Mouse (Mus musculus): ENCODE data around the gene Ndufc2. TPM values are rescaled to one million over a fixed set of nuclear protein-coding genes. Genes with fewer than 3 reads are reported as not detected.

The Ndufc2 gene
- polyA plus RNA-seq, 1 experiment from 2014 or later = 339 TPM

DNA sequence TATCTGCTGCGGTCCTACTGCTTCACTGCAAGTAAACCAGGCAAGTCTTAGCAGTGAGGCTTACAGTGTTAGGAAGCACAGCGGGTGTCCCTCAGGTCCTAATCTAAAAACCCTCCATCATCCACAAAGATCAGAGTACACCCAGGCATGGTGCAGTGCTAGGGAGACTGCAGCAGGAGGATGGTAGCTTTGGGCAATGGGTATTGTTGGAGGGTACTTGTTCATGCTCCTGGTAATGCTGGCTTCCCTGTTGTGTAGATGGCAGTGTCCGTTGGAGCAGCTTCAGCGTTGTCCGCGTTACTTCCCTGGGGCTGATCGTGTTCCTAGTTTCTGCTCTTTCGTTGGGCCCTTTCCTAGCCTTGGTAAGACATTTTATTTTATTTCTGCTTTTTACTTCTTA lies 17.1 kb upstream of the Ndufc2 start:
- no peak for ATAC-seq (replicated peaks; ENCODE audit: low FRiP score)
- WGBS = 97% methylated on average over 8 of the region's 8 CpGs
- Histone ChIP-seq H3K9me3 (ENCODE audit: control insufficient read depth, low read length) (no peaks in the 10 kb centered on the region), H3K36me3 (ENCODE audit: control insufficient read depth, insufficient read depth, low read length) (peaks cover 13% of the 10 kb centered on the region; the same call in 1 of the 2 replicates), H3K27me3 (ENCODE audit: control insufficient read depth, insufficient read depth, low read length) (no peaks in the 10 kb centered on the region), H3K4me1 (replicated peaks; ENCODE audit: control insufficient read depth, insufficient read depth, low read length) (no peaks in the 10 kb centered on the region), H3K4me3 (ENCODE audit: low read depth, low read length) (no peak overlapping the region), H3K4me2 (ENCODE audit: low read depth, low read length, severe bottlenecking) (no peak overlapping the region), H3K9ac (ENCODE audit: low read length) (no peak overlapping the region), H3K27ac (ENCODE audit: low read depth, low read length) (no peak overlapping the region)
- no peak for DNase-seq (ENCODE audit: low spot score)

DNA sequence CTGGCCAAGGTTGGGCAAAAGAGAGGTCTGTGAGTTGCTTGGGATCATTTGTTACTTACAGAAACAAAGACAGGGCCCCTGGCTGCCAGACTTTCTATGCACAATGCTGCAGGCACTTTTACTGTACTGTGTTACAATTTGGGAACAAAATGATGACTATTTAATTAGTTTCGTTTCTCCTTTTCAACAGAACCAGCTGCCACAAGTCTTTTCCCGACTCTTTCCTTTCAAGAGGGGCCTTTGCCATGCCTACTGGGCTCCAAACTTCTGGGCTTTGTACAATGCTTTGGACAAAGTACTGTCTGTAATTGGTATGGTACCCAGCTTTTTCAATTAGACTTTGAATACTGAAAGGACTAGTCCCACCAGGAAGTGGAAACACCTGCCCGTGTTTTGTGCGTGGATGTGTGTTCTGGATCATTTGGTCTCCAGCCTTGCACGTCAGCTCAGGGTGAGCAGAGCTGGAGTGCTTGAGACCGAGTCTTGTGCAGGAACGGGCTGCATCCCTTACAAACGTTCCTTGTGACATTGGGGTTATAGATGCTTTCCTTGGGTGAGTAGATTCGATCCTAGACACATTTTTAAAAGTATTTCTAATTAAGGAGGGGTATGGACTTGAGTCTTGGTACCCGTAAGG lies 16.2 kb upstream of the Ndufc2 start:
- Histone ChIP-seq H3K9ac (ENCODE audit: low read length) (no peak overlapping the region), H3K4me3 (ENCODE audit: low read depth, low read length) (no peak overlapping the region), H3K27ac (ENCODE audit: low read depth, low read length) (no peak overlapping the region), H3K9me3 (ENCODE audit: control insufficient read depth, low read length) (no peaks in the 10 kb centered on the region), H3K4me1 (replicated peaks; ENCODE audit: control insufficient read depth, insufficient read depth, low read length) (no peaks in the 10 kb centered on the region), H3K27me3 (ENCODE audit: control insufficient read depth, insufficient read depth, low read length) (no peaks in the 10 kb centered on the region), H3K4me2 (ENCODE audit: low read depth, low read length, severe bottlenecking) (no peak overlapping the region), H3K36me3 (ENCODE audit: control insufficient read depth, insufficient read depth, low read length) (peaks cover 15% of the 10 kb centered on the region; the same call in 1 of the 2 replicates)
- ATAC-seq (replicated peaks; ENCODE audit: low FRiP score) (no peak), DNase-seq (ENCODE audit: low spot score) (no peak)
- 91% methylated on average over 10 of the region's 10 CpGs for WGBS

DNA sequence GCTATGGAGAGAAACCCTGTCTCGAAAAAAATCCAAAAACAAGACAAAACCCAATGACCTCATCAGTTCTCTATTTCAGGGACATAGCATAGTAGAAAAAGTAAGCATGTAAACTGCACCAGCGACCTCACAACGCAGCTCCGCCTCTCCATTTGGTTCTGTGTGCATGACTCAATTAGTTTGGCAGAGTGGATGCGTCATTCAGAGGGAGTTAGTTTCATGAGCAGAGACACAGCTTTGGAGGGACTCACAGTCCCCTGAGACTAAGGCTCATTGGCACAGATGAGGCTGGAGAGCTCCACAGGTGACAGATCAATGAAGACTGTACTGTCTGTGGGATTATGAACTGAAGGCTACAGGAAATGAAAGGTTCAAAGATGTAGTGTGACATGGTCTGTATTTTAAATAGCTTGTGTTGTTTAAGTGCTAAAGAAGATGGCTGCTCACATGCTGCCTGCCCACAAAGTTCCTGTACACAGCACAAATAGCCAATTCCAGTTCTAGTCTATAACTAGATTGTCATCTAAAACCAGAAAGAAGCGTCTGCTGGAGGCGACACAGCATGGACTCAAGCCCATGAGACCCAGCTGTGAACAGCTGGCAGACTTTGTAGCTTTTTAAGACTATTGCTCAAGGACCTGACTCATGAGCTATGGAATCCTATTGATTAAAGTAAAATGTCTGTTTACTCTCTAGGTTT lies 13.5 kb upstream of the Ndufc2 start:
- Histone ChIP-seq H3K36me3 (ENCODE audit: control insufficient read depth, insufficient read depth, low read length) (peaks cover 13% of the 10 kb centered on the region; the same call in 1 of the 2 replicates), H3K4me1 (replicated peaks; ENCODE audit: control insufficient read depth, insufficient read depth, low read length) (no peaks in the 10 kb centered on the region)

DNA sequence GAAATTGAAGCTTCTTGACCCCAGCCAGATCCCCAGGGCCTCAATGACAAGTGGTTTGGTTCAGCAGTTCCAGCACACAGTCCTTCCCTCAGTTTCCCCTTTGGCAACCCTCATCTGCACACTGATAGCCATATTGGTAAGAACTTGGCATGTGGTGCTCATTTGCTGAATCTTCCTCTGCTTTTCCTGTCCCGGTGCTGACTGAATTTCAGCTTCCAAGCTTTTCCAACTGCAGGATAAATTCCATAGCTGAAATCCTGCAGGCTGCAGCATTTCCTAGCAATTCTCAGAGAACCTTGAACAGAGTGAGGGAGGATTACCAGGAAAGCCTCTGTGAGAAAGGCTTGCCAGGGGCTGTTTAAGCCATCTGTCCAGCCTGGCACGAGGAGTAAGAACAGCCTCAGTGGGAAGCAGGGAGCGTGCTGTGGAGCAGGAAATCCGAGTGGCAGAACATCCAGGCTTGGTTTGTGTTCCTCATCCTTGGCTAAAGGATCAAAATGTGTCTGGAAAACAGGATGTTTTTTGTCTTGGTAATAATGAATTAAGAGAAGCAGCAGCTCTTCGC lies 12.9 kb upstream of the Ndufc2 start:
- Histone ChIP-seq H3K9me3 (ENCODE audit: control insufficient read depth, low read length) (no peaks in the 10 kb centered on the region), H3K4me3 (ENCODE audit: low read depth, low read length) (no peak overlapping the region), H3K36me3 (ENCODE audit: control insufficient read depth, insufficient read depth, low read length) (peaks cover 11% of the 10 kb centered on the region; the same call in 1 of the 2 replicates), H3K27me3 (ENCODE audit: control insufficient read depth, insufficient read depth, low read length) (no peaks in the 10 kb centered on the region), H3K9ac (ENCODE audit: low read length) (no peak overlapping the region), H3K4me2 (ENCODE audit: low read depth, low read length, severe bottlenecking) (no peak overlapping the region), H3K27ac (ENCODE audit: low read depth, low read length) (no peak overlapping the region), H3K4me1 (replicated peaks; ENCODE audit: control insufficient read depth, insufficient read depth, low read length) (no peaks in the 10 kb centered on the region)
- no peak for ATAC-seq (replicated peaks; ENCODE audit: low FRiP score)
- WGBS = 93% methylated on average over 5 of the region's 5 CpGs
- no peak for DNase-seq (ENCODE audit: low spot score)

More for the DNA sequence above, 13.5 kb upstream of the Ndufc2 start:
- no peak for ATAC-seq (replicated peaks; ENCODE audit: low FRiP score)
- no peak overlapping the region for H3K4me3 ChIP-seq (ENCODE audit: low read depth, low read length)
- no peak overlapping the region for H3K27ac ChIP-seq (ENCODE audit: low read depth, low read length)
- H3K9ac ChIP-seq (ENCODE audit: low read length) = no peak overlapping the region
- 92% methylated on average over 7 of the region's 7 CpGs for WGBS
- no peaks in the 10 kb centered on the region for H3K27me3 ChIP-seq (ENCODE audit: control insufficient read depth, insufficient read depth, low read length)
- no peak overlapping the region for H3K4me2 ChIP-seq (ENCODE audit: low read depth, low read length, severe bottlenecking)
- no peaks in the 10 kb centered on the region for H3K9me3 ChIP-seq (ENCODE audit: control insufficient read depth, low read length)
- no peak for DNase-seq (ENCODE audit: low spot score)

DNA sequence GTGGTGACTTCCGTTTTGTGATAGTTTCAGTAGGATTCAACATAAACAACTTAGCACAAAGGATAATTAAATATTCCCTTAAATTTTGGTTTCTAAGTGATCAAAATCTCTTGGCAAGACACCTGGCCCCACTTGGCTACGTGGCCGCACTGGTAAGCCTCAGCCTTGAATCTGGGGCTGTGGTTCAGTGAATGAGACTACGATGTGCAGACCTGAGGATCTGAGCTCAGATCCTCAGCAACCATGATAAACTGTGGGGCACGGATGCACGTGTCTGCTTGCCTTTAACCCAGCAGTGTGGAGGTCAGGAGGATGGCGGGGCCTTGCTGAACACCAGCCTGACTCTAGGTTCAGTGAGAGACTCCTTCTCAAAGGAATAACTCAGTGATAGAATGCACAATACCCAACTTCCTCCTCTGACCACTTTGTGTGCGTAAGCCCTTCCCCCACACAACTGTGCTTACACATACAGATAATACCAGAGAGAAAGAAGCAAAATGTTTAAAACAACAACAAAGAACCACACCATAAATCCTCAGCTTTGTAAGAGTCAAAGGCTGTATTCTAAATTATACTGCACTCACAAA lies 12.1 kb upstream of the Ndufc2 start:
- Histone ChIP-seq H3K27ac (ENCODE audit: low read depth, low read length) (no peak overlapping the region), H3K9ac (ENCODE audit: low read length) (no peak overlapping the region), H3K4me1 (replicated peaks; ENCODE audit: control insufficient read depth, insufficient read depth, low read length) (no peaks in the 10 kb centered on the region), H3K4me2 (ENCODE audit: low read depth, low read length, severe bottlenecking) (no peak overlapping the region), H3K4me3 (ENCODE audit: low read depth, low read length) (no peak overlapping the region), H3K36me3 (ENCODE audit: control insufficient read depth, insufficient read depth, low read length) (peaks cover 6% of the 10 kb centered on the region; the same call in 1 of the 2 replicates), H3K9me3 (ENCODE audit: control insufficient read depth, low read length) (no peaks in the 10 kb centered on the region), H3K27me3 (ENCODE audit: control insufficient read depth, insufficient read depth, low read length) (no peaks in the 10 kb centered on the region)
- ATAC-seq (replicated peaks; ENCODE audit: low FRiP score) (no peak), DNase-seq (ENCODE audit: low spot score) (no peak)
- 92% methylated on average over 8 of the region's 8 CpGs for WGBS

DNA sequence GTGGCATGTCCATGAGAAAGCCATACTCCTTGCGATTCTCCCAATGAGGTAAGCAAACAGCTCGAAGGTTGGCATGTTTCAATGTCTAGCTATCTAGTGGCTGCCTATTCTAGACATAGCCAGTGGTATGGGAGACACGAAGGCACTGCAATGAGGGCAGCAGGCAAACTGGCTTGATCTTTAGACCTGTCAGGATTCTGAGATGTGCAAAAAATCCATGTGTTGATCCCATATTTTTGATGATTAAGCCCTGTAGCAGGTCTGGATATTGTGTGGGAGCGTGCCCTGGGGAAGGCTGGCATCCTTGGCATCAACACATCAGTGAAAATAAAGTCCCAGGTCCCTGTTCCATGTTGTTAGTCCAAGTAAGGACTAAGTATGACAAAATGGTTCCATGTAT lies 11.3 kb upstream of the Ndufc2 start:
- no peak for DNase-seq (ENCODE audit: low spot score)
- Histone ChIP-seq H3K4me2 (ENCODE audit: low read depth, low read length, severe bottlenecking) (no peak overlapping the region), H3K4me3 (ENCODE audit: low read depth, low read length) (no peak overlapping the region), H3K27ac (ENCODE audit: low read depth, low read length) (no peak overlapping the region), H3K9ac (ENCODE audit: low read length) (no peak overlapping the region), H3K9me3 (ENCODE audit: control insufficient read depth, low read length) (no peaks in the 10 kb centered on the region), H3K27me3 (ENCODE audit: control insufficient read depth, insufficient read depth, low read length) (no peaks in the 10 kb centered on the region), H3K36me3 (ENCODE audit: control insufficient read depth, insufficient read depth, low read length) (peaks cover 5% of the 10 kb centered on the region; the same call in 1 of the 2 replicates), H3K4me1 (replicated peaks; ENCODE audit: control insufficient read depth, insufficient read depth, low read length) (no peaks in the 10 kb centered on the region)
- WGBS = 94% methylated on average over 4 of the region's 4 CpGs
- no peak for ATAC-seq (replicated peaks; ENCODE audit: low FRiP score)

DNA sequence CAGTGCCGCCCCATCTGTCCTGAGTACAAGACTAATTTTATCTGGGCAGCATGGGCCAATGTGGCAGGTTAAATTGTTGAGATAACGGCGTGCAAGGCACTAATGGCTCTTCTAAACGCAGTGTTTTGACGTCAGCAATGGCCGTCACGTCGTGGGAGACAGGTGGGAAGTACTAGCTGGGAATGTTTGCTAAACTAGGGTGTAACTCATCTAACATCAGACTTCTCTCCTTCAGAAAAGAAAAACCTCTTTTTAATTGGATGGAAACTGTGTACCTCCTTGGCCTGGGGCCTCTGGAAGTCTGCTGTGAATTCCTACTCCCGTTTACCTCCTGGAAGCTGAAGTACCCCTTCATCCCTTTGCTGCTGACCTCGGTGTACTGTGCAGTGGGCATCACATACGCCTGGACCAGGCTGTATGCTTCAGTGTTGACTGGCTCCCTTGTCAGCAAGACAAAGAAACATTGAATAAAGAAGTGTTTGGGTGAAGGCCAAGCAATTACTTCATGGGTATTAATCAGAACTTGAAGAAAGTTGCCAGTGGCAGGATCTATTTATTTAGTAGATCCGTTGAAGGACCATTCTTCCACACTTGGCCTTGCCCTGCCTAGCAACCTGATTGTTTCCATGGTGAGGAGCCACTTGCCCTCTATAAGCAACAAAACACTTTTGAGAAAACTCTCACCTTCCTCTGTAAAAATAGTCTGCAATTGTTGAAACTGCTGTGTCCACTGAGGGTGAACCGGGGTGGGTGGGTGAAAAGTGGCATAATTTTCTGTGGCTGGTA lies 8.3 kb upstream of the Ndufc2 start:
- no peak for DNase-seq (ENCODE audit: low spot score)
- peaks cover 2% of the 10 kb centered on the region; the same call in 1 of the 2 replicates for H3K36me3 ChIP-seq (ENCODE audit: control insufficient read depth, insufficient read depth, low read length)

DNA sequence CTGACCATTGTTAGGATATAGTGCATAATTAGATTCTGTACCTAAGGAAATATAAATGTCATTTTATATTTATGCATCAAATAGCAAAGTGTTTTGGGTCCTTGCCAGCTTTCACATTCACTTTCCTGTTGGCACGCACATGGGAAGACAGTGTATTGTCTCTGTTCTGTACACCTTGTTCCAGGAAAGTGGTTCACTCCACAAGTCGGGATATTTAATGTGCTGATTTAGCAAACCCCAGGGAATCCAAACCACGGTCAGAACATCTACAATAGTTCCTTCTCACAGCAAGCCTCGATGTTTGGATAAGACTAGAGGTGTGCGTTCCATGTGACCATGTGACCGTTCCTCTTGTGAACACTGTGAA lies 7.7 kb upstream of the Ndufc2 start:
- Histone ChIP-seq H3K9ac (ENCODE audit: low read length) (no peak overlapping the region), H3K4me1 (replicated peaks; ENCODE audit: control insufficient read depth, insufficient read depth, low read length) (no peaks in the 10 kb centered on the region), H3K4me3 (ENCODE audit: low read depth, low read length) (no peak overlapping the region), H3K4me2 (ENCODE audit: low read depth, low read length, severe bottlenecking) (no peak overlapping the region), H3K27me3 (ENCODE audit: control insufficient read depth, insufficient read depth, low read length) (no peaks in the 10 kb centered on the region), H3K9me3 (ENCODE audit: control insufficient read depth, low read length) (no peaks in the 10 kb centered on the region), H3K27ac (ENCODE audit: low read depth, low read length) (no peak overlapping the region), H3K36me3 (ENCODE audit: control insufficient read depth, insufficient read depth, low read length) (peaks cover 2% of the 10 kb centered on the region; the same call in 1 of the 2 replicates)
- DNase-seq (ENCODE audit: low spot score) (no peak), ATAC-seq (replicated peaks; ENCODE audit: low FRiP score) (peak; percentile 3; the same call in 1 of the 2 replicates)
- 94% methylated on average over 6 of the region's 6 CpGs for WGBS

More for the DNA sequence above, 8.3 kb upstream of the Ndufc2 start:
- no peaks in the 10 kb centered on the region for H3K4me1 ChIP-seq (replicated peaks; ENCODE audit: control insufficient read depth, insufficient read depth, low read length)
- H3K4me2 ChIP-seq (ENCODE audit: low read depth, low read length, severe bottlenecking) = no peak overlapping the region
- H3K27me3 ChIP-seq (ENCODE audit: control insufficient read depth, insufficient read depth, low read length) = no peaks in the 10 kb centered on the region
- no peak overlapping the region for H3K9ac ChIP-seq (ENCODE audit: low read length)
- H3K27ac ChIP-seq (ENCODE audit: low read depth, low read length) = no peak overlapping the region
- peak; percentile 82 for ATAC-seq (replicated peaks; ENCODE audit: low FRiP score)
- H3K9me3 ChIP-seq (ENCODE audit: control insufficient read depth, low read length) = no peaks in the 10 kb centered on the region
- H3K4me3 ChIP-seq (ENCODE audit: low read depth, low read length) = no peak overlapping the region
- WGBS = 76% methylated on average over 13 of the region's 13 CpGs

All from forebrain, embryonic 11.5 days (tissue).